Mouse (Mus musculus): ENCODE results near the gene Six2. TPM values are rescaled to one million over a fixed set of nuclear protein-coding genes. Genes with fewer than 3 reads are reported as not detected.

Gene Six2
- polyA plus RNA-seq (2014; fragmentation: Nextera tagmentation; extraction: Ambion mirVana): 1.5 and 2.1 TPM in 2 replicates

DNA sequence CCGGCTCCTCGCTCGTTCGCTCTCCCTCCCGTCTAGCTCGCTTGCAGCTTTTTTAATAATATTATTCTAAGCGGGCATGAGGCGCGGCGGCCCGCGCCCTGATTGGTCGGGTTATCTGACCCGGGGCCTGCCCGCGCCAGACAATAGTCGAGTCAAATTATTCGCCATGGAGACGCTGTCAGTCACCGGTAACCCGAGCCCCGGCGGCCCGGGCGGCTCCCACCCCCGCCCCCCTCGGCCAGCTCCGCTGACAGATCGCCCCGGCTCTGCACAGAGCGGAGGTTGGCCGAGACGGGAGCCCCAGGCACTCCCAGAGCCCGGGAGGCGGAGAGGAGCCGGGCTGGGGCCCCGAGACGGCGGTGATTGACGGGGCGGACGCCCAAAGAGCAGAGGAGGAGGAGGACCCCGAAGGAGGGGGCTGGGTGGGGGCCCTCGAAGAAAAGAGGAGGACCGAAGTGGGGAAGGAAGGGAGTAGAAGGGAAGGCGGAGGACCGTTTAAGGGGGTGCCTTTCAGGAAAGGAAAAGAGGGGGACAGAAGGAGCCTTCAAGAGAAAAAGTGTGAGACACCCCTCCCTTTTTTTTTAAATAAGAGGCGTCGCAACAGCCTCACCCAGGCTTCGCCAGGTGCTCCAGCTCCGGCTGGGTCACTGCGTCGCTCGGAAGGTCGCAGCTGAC is at the start of gene Six2:
Gene Six2, minus strand, starts transcription at position 39 of the 675 bp plus-strand sequence.
- Histone ChIP-seq H3K27me3 (ENCODE audit: control insufficient read depth, insufficient read depth, low read length) (peaks cover 92% of the 10 kb centered on the region), H3K4me3 (ENCODE audit: low read depth, low read length) (peak within 1 kb of the TSS; percentile 49), H3K36me3 (ENCODE audit: control insufficient read depth, insufficient read depth, low read length) (no peaks in the 10 kb centered on the region), H3K4me1 (ENCODE audit: control insufficient read depth, insufficient read depth, low read length) (peaks cover 25% of the 10 kb centered on the region), H3K27ac (ENCODE audit: low read depth, low read length) (no peak within 1 kb of the TSS), H3K4me2 (peak within 1 kb of the TSS; percentile 89), H3K9ac (ENCODE audit: low read depth, low read length) (peak within 1 kb of the TSS; percentile 46; the same call in 1 of the 2 replicates), H3K9me3 (replicated peaks; ENCODE audit: control insufficient read depth, low read length) (no peaks in the 10 kb centered on the region)
- ATAC-seq (replicated peaks; ENCODE audit: insufficient number of reproducible peaks, low FRiP score, low TSS enrichment): peak; percentile 82
- WGBS (ENCODE audit: insufficient replicate concordance): under 1% methylated on average over 55 of the region's 55 CpGs

DNA sequence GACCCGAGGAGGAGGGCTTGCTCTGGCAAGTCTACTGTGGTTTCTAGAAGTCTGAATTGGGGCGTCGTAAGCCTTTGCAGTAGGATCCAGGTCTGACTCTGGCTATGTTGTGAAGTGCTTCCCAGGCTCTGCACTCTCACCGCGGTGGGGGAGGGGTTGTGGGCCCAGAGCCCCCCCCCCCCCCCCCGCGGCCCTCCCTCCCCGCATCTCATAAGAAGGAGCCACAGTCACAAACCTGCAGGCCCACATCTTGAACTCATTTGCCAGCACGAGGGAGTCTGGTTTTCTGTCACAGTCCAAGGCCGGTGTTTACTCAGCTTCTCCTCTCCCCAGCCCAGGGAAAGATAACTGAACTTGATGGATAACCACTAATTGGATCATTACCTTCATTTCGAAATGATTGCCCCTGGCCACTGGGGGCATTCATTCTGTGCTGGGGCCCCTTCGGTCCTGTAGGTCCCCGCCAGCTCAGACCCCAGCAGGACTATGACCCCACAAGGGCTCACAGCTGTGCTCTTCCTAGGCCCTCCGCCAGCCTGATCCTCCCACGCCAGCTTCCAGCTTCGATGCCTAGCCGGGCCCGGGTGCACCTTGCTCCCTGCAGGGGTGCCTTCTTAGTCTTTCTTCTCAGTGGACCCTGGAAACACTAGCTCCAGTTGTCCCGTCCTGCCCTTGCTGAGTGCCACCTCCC is 49.2 kb upstream of the Six2 start:
- no peak overlapping the region for H3K4me3 ChIP-seq (ENCODE audit: low read depth, low read length)
- H3K36me3 ChIP-seq (ENCODE audit: control insufficient read depth, insufficient read depth, low read length): no peaks in the 10 kb centered on the region
- no peak overlapping the region for H3K9ac ChIP-seq (ENCODE audit: low read depth, low read length)
- 34% methylated on average over 17 of the region's 19 CpGs for WGBS (ENCODE audit: insufficient replicate concordance)
- no peaks in the 10 kb centered on the region for H3K9me3 ChIP-seq (replicated peaks; ENCODE audit: control insufficient read depth, low read length)
- no peak overlapping the region for H3K4me2 ChIP-seq
- H3K27me3 ChIP-seq (ENCODE audit: control insufficient read depth, insufficient read depth, low read length): peaks cover 7% of the 10 kb centered on the region
- no peak for ATAC-seq (replicated peaks; ENCODE audit: insufficient number of reproducible peaks, low FRiP score, low TSS enrichment)
- no peak overlapping the region for H3K27ac ChIP-seq (ENCODE audit: low read depth, low read length)
- H3K4me1 ChIP-seq (ENCODE audit: control insufficient read depth, insufficient read depth, low read length): no peaks in the 10 kb centered on the region

DNA sequence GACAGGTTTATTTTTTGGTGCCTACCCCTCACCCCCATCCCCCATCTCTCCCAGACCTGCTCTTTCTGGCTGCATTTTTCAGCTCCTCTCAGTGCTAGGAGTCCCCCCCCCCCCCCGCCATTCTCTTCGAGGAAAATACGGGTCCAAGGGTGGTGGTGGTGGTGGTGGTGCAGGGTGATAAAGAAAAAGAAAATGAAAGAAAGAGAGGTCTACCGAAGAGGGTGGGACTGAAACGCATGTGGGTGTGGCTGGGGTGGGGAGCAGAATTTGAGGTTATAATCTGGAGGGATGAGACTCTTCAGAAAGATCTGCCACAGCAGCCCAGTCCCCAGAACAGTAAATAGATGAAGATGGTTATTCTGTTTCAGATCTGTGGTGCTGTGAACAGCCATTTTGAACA is 43.3 kb upstream of the Six2 start:
- Histone ChIP-seq H3K9me3 (replicated peaks; ENCODE audit: control insufficient read depth, low read length) (no peaks in the 10 kb centered on the region), H3K4me3 (ENCODE audit: low read depth, low read length) (no peak overlapping the region), H3K36me3 (ENCODE audit: control insufficient read depth, insufficient read depth, low read length) (no peaks in the 10 kb centered on the region), H3K9ac (ENCODE audit: low read depth, low read length) (no peak overlapping the region), H3K27me3 (ENCODE audit: control insufficient read depth, insufficient read depth, low read length) (no peaks in the 10 kb centered on the region; the same call in 1 of the 2 replicates), H3K27ac (ENCODE audit: low read depth, low read length) (no peak overlapping the region), H3K4me1 (ENCODE audit: control insufficient read depth, insufficient read depth, low read length) (no peaks in the 10 kb centered on the region), H3K4me2 (no peak overlapping the region)
- no peak for ATAC-seq (replicated peaks; ENCODE audit: insufficient number of reproducible peaks, low FRiP score, low TSS enrichment)
- 77% methylated on average over 5 of the region's 5 CpGs for WGBS (ENCODE audit: insufficient replicate concordance)

DNA sequence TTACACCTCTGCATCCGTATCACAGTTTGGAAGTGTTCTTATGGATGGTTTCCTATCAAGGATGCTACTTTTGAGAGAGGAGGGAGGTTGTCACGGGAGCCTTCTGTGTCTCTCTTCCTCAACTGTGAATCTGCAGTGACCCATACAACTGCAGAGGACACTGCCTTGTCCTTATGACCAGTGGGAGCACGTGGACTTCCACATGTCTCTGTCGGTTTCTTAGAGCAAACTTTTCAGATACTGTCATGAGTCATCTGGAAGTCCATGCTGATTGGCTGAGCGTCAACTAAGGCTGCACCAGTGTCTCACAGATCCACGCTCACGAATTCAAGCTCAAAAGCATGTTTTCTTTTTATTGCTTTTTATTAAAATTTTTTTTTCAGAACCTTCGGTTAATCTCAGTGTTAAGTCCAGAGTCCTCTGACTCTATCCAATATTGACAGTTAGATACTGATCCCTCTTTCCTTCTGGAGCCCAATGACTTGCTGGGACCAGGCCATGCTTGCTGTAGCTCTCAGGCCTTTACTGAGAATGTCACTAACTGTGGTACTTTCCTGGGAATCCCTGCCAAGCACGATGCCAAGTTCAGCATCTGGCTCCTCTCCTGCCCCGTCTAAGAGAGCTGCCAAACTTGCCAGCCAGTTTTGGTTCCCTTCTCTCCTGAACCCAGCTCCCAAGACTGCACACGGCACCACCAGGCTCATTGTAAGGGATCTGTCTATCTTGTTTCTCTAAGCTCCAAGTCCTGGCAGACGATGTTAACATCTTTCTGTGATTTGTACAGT is 42.3 kb upstream of the Six2 start:
- H3K4me2 ChIP-seq: no peak overlapping the region
- H3K4me3 ChIP-seq (ENCODE audit: low read depth, low read length): no peak overlapping the region
- ATAC-seq (replicated peaks; ENCODE audit: insufficient number of reproducible peaks, low FRiP score, low TSS enrichment): no peak
- H3K9ac ChIP-seq (ENCODE audit: low read depth, low read length): no peak overlapping the region
- H3K27ac ChIP-seq (ENCODE audit: low read depth, low read length): no peak overlapping the region
- H3K36me3 ChIP-seq (ENCODE audit: control insufficient read depth, insufficient read depth, low read length): no peaks in the 10 kb centered on the region
- 77% methylated on average over 12 of the region's 12 CpGs for WGBS (ENCODE audit: insufficient replicate concordance)
- H3K4me1 ChIP-seq (ENCODE audit: control insufficient read depth, insufficient read depth, low read length): no peaks in the 10 kb centered on the region
- H3K27me3 ChIP-seq (ENCODE audit: control insufficient read depth, insufficient read depth, low read length): no peaks in the 10 kb centered on the region; the same call in 1 of the 2 replicates
- H3K9me3 ChIP-seq (replicated peaks; ENCODE audit: control insufficient read depth, low read length): no peaks in the 10 kb centered on the region

DNA sequence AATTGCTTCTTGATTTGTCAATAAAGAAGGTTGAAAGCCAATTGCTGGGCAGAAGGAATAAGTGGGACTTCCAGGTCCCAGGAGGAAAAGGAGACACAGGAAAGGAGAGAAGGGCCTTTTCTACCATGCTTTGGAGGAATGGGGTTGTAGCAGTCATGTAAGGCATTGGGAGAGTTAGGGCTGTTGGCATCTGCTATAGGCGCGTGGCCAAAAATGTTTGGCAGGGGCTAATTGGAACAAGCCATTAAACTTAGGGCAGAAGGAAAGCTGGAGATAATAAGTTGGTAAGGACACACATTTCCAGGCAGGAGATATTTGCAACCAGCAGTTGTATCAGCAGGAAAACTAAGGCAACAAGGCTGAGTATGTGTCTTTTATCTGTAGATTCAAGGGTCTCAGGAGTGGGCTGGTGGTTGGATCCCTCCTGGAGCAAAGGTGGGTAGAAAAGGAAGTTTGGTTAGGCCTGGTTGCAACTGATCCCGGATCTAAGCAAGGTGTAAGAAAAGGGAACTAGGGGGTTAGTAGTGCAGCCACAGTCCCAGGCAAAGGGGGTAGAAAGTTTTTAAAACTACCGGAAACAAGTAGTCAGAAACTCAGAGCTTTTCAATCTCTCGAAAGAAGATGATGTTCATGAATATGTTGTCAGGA is 40.1 kb upstream of the Six2 start:
- ATAC-seq (replicated peaks; ENCODE audit: insufficient number of reproducible peaks, low FRiP score, low TSS enrichment): no peak
- H3K4me2 ChIP-seq: no peak overlapping the region
- H3K9ac ChIP-seq (ENCODE audit: low read depth, low read length): no peak overlapping the region
- no peaks in the 10 kb centered on the region for H3K9me3 ChIP-seq (replicated peaks; ENCODE audit: control insufficient read depth, low read length)
- no peaks in the 10 kb centered on the region for H3K36me3 ChIP-seq (ENCODE audit: control insufficient read depth, insufficient read depth, low read length)
- H3K27me3 ChIP-seq (ENCODE audit: control insufficient read depth, insufficient read depth, low read length): no peaks in the 10 kb centered on the region; the same call in 1 of the 2 replicates
- no peaks in the 10 kb centered on the region for H3K4me1 ChIP-seq (ENCODE audit: control insufficient read depth, insufficient read depth, low read length)
- 80% methylated on average over 5 of the region's 5 CpGs for WGBS (ENCODE audit: insufficient replicate concordance)
- no peak overlapping the region for H3K4me3 ChIP-seq (ENCODE audit: low read depth, low read length)
- no peak overlapping the region for H3K27ac ChIP-seq (ENCODE audit: low read depth, low read length)

DNA sequence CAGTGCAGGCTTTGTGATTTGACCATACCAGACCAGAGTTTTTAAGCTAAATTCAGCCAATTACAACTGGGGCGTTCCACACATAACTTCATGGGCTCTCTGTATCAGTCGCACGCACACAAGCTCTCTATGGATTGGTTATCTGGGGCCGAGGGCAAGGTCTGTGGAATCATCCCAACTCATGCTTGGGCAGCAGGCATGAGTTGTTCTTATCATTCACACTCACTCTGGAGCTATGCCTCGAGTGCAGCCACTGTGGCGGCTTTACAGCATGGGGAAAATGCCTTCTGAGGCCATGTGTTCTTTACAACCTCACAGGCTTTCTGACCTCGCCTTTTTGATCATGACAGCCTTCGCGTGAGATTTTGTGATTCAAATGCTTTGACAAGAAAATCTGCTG is 37.9 kb upstream of the Six2 start:
- Histone ChIP-seq H3K4me3 (ENCODE audit: low read depth, low read length) (no peak overlapping the region), H3K27ac (ENCODE audit: low read depth, low read length) (no peak overlapping the region), H3K4me1 (ENCODE audit: control insufficient read depth, insufficient read depth, low read length) (no peaks in the 10 kb centered on the region), H3K27me3 (ENCODE audit: control insufficient read depth, insufficient read depth, low read length) (peaks cover 3% of the 10 kb centered on the region; the same call in 1 of the 2 replicates), H3K9me3 (replicated peaks; ENCODE audit: control insufficient read depth, low read length) (no peaks in the 10 kb centered on the region), H3K9ac (ENCODE audit: low read depth, low read length) (no peak overlapping the region), H3K36me3 (ENCODE audit: control insufficient read depth, insufficient read depth, low read length) (no peaks in the 10 kb centered on the region), H3K4me2 (no peak overlapping the region)
- ATAC-seq (replicated peaks; ENCODE audit: insufficient number of reproducible peaks, low FRiP score, low TSS enrichment): peak; percentile 68
- WGBS (ENCODE audit: insufficient replicate concordance): 69% methylated on average over 9 of the region's 9 CpGs

DNA sequence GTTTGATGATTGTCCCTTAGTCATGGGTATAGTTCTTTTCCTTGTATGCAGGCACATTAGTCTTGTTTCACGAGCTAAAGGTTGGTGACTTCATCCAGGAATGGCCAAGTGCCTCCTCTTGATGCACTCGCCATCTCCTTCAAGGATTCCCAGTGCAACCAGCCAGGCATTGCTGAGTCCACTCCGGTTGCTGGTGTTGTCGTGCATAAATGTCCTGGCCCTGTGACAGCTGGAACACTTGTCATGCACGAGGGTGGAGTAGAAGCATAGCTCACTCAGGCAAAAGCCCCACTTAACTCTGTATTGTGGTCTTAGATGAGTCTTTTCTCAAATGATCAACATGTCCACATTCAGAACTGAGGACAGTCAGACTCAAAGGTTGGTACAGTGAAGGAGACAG is 35.1 kb upstream of the Six2 start:
- Histone ChIP-seq H3K4me3 (ENCODE audit: low read depth, low read length) (no peak overlapping the region), H3K36me3 (ENCODE audit: control insufficient read depth, insufficient read depth, low read length) (no peaks in the 10 kb centered on the region), H3K4me2 (no peak overlapping the region), H3K4me1 (ENCODE audit: control insufficient read depth, insufficient read depth, low read length) (no peaks in the 10 kb centered on the region), H3K9ac (ENCODE audit: low read depth, low read length) (no peak overlapping the region), H3K27me3 (ENCODE audit: control insufficient read depth, insufficient read depth, low read length) (peaks cover 8% of the 10 kb centered on the region; the same call in 1 of the 2 replicates), H3K27ac (ENCODE audit: low read depth, low read length) (no peak overlapping the region), H3K9me3 (replicated peaks; ENCODE audit: control insufficient read depth, low read length) (no peaks in the 10 kb centered on the region)
- WGBS (ENCODE audit: insufficient replicate concordance): 70% methylated on average over 5 of the region's 5 CpGs
- ATAC-seq (replicated peaks; ENCODE audit: insufficient number of reproducible peaks, low FRiP score, low TSS enrichment): no peak

DNA sequence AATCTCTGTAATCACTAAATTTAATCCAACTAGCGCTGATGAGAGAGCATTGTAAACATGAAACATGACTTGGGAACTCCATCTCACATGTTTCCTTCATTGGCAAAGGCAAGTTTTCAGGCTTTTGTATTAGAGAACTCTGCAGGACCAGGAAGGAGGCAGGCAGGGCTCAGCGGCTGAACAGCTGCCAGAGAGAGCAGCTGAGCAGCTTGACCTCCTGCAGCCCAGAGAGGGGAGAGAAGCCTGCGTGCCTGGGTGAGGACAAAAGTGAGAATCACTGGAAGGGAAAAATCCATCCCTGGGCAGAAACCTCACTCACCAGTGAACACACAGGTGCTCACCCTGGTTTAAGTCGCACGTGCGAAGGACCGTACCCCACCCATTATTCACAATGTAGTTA is 29.2 kb upstream of the Six2 start:
- H3K27ac ChIP-seq (ENCODE audit: low read depth, low read length): no peak overlapping the region
- no peaks in the 10 kb centered on the region for H3K4me1 ChIP-seq (ENCODE audit: control insufficient read depth, insufficient read depth, low read length)
- no peaks in the 10 kb centered on the region for H3K36me3 ChIP-seq (ENCODE audit: control insufficient read depth, insufficient read depth, low read length)
- no peak overlapping the region for H3K9ac ChIP-seq (ENCODE audit: low read depth, low read length)
- no peak overlapping the region for H3K4me3 ChIP-seq (ENCODE audit: low read depth, low read length)
- WGBS (ENCODE audit: insufficient replicate concordance): 64% methylated on average over 7 of the region's 7 CpGs
- ATAC-seq (replicated peaks; ENCODE audit: insufficient number of reproducible peaks, low FRiP score, low TSS enrichment): no peak
- H3K27me3 ChIP-seq (ENCODE audit: control insufficient read depth, insufficient read depth, low read length): peaks cover 20% of the 10 kb centered on the region; the same call in 1 of the 2 replicates
- H3K4me2 ChIP-seq: no peak overlapping the region
- no peaks in the 10 kb centered on the region for H3K9me3 ChIP-seq (replicated peaks; ENCODE audit: control insufficient read depth, low read length)
